Mouse (Mus musculus) small intestine, adult 2 months (tissue): ENCODE measurements around the gene Kat7. TPM values are rescaled to one million over a fixed set of nuclear protein-coding genes. Genes with fewer than 3 reads are reported as not detected.

Source experiments
- H3K27ac ChIP-seq: fragments of 200-500 bp; 2 replicates; pipeline ENCODE4 v1.5.1; 2012; ENCODE audit warnings: low read depth, low read length, control low read depth, inconsistent platforms; ENCODE audit not compliant: insufficient read depth
- H3K27me3 ChIP-seq: fragments of 200-500 bp; 2 replicates; pipeline ENCODE4 v1.6.1; 2012; ENCODE audit warnings: mild to moderate bottlenecking, moderate library complexity, low read length, inconsistent platforms; ENCODE audit not compliant: control insufficient read depth, insufficient read depth
- H3K36me3 ChIP-seq: fragments of 200-500 bp; 2 replicates; pipeline ENCODE4 v1.6.1; 2012; ENCODE audit warnings: mild to moderate bottlenecking, low read length, control low read depth, inconsistent platforms; ENCODE audit not compliant: control insufficient read depth, insufficient read depth
- H3K4me1 ChIP-seq: fragments of 200-500 bp; 2 replicates; pipeline ENCODE4 v1.6.1; 2012; ENCODE audit warnings: low read length, inconsistent platforms, mixed read lengths; ENCODE audit not compliant: control insufficient read depth, insufficient read depth, insufficient read length
- H3K4me3 ChIP-seq: fragments of 200-500 bp; 2 replicates; pipeline ENCODE4 v1.5.1; 2012; ENCODE audit warnings: low read depth, mild to moderate bottlenecking, control low read depth, inconsistent platforms, low read length, moderate library complexity
- CTCF ChIP-seq: fragments of 200-500 bp; IDR thresholded peaks from 2 replicates; pipeline ENCODE4 v1.5.1; 2012; ENCODE audit warnings: low read depth, mild to moderate bottlenecking, control low read depth, inconsistent platforms, low read length, moderate library complexity, mixed read lengths; ENCODE audit not compliant: insufficient replicate concordance, insufficient read length; ENCODE audit errors: extremely low read depth
- POLR2A ChIP-seq: fragments of 200-500 bp; IDR thresholded peaks from 2 replicates; pipeline ENCODE4 v1.6.1; 2012; ENCODE audit warnings: low read depth, mild to moderate bottlenecking, control low read depth, inconsistent platforms, low read length, moderate library complexity
- WGBS: fragments of 180-500 bp; shearing (Covaris S2); methylation state at CpG from one replicate; pipeline ENCODE4 v1.1.7; 2018; 5-methylcytosine and 5-hydroxymethylcytosine counted together
- polyA plus RNA-seq: library from polyadenylated mRNA; depleted of rRNA; stranded (reverse); fragments of >200 nt; gene quantifications from 2 replicates; pipeline ENCODE4 v1.2.3, GENCODE M21; 2012

Gene Kat7
- polyA plus RNA-seq, 1 experiment: 19.4 TPM

- H3K36me3 ChIP-seq: no peaks in the 10 kb centered on the region
Measured at GRCm38 (mm10) chr11:95320010-95320409, 10.0 kb upstream of the Kat7 start.

GRCm38 (mm10) chr11:95319506-95319905 is 9.5 kb upstream of the Kat7 start:
- 42% methylated on average over 1 of the region's 1 CpGs for WGBS
- Histone ChIP-seq H3K36me3 (no peaks in the 10 kb centered on the region), H3K4me1 (no peaks in the 10 kb centered on the region)

More at GRCm38 (mm10) chr11:95320010-95320409, 10.0 kb upstream of the Kat7 start:
- Histone ChIP-seq H3K4me3 (no peak overlapping the region), H3K27ac (no peak overlapping the region), H3K27me3 (no peaks in the 10 kb centered on the region), H3K4me1 (no peaks in the 10 kb centered on the region)
- TF ChIP-seq POLR2A (no peak), CTCF (no peak)
- WGBS: 61% methylated on average over 1 of the region's 1 CpGs

GRCm38 (mm10) chr11:95318116-95318515 is 8.1 kb upstream of the Kat7 start:
- no peaks in the 10 kb centered on the region for H3K27me3 ChIP-seq
- 72% methylated on average over 9 of the region's 9 CpGs for WGBS
- TF ChIP-seq CTCF: no peak
- TF ChIP-seq POLR2A: no peak
- H3K36me3 ChIP-seq: no peaks in the 10 kb centered on the region
- no peaks in the 10 kb centered on the region for H3K4me1 ChIP-seq
- H3K27ac ChIP-seq: no peak overlapping the region
- H3K4me3 ChIP-seq: no peak overlapping the region

More at GRCm38 (mm10) chr11:95319506-95319905, 9.5 kb upstream of the Kat7 start:
- no peak overlapping the region for H3K4me3 ChIP-seq
- no peaks in the 10 kb centered on the region for H3K27me3 ChIP-seq
- H3K27ac ChIP-seq: no peak overlapping the region
- TF ChIP-seq CTCF: no peak
- TF ChIP-seq POLR2A: no peak

- peaks cover 3% of the 10 kb centered on the region; the same call in 1 of the 2 replicates for H3K4me1 ChIP-seq
- TF ChIP-seq CTCF (no peak), POLR2A (no peak)
- H3K27me3 ChIP-seq: no peaks in the 10 kb centered on the region
- WGBS: 82% methylated on average over 7 of the region's 7 CpGs
- no peak overlapping the region for H3K27ac ChIP-seq
- no peak overlapping the region for H3K4me3 ChIP-seq
- H3K36me3 ChIP-seq: no peaks in the 10 kb centered on the region
Measured at GRCm38 (mm10) chr11:95315215-95315955, 5.3 kb upstream of the Kat7 start.

- Histone ChIP-seq H3K27me3 (no peaks in the 10 kb centered on the region), H3K4me3 (no peak overlapping the region), H3K36me3 (peaks cover 3% of the 10 kb centered on the region; the same call in 1 of the 2 replicates), H3K4me1 (peaks cover 5% of the 10 kb centered on the region; the same call in 1 of the 2 replicates), H3K27ac (no peak overlapping the region)
- WGBS: 63% methylated on average over 5 of the region's 5 CpGs
- TF ChIP-seq CTCF (no peak), POLR2A (no peak)
Measured at GRCm38 (mm10) chr11:95311425-95311807, 1.4 kb upstream of the Kat7 start.

- TF ChIP-seq CTCF: no peak
- TF ChIP-seq POLR2A: no peak
- WGBS: 3% methylated on average over 17 of the region's 17 CpGs
- Histone ChIP-seq H3K27ac (peak overlapping the region; percentile 80), H3K36me3 (peaks cover 4% of the 10 kb centered on the region), H3K4me1 (peaks cover 5% of the 10 kb centered on the region; the same call in 1 of the 2 replicates), H3K4me3 (peak overlapping the region; percentile 72), H3K27me3 (no peaks in the 10 kb centered on the region)
Measured at GRCm38 (mm10) chr11:95310648-95311424, 790 bp upstream of the Kat7 start.

- H3K27me3 ChIP-seq: no peaks in the 10 kb centered on the region
- H3K36me3 ChIP-seq: peaks cover 10% of the 10 kb centered on the region
- TF ChIP-seq CTCF: no peak
- TF ChIP-seq POLR2A: peak; percentile 55; the same call in 1 of the 2 replicates
- H3K4me1 ChIP-seq: peaks cover 5% of the 10 kb centered on the region; the same call in 1 of the 2 replicates
- under 1% methylated on average over 37 of the region's 37 CpGs for WGBS
- H3K4me3 ChIP-seq: peak overlapping the region; percentile 87
- H3K27ac ChIP-seq: peak overlapping the region; percentile 99
Measured at GRCm38 (mm10) chr11:95309510-95310006, 488 bp downstream of the Kat7 start.
